Comparison of ENCODE assay signal across 9 mouse cellular contexts in the genomic region with DNA sequence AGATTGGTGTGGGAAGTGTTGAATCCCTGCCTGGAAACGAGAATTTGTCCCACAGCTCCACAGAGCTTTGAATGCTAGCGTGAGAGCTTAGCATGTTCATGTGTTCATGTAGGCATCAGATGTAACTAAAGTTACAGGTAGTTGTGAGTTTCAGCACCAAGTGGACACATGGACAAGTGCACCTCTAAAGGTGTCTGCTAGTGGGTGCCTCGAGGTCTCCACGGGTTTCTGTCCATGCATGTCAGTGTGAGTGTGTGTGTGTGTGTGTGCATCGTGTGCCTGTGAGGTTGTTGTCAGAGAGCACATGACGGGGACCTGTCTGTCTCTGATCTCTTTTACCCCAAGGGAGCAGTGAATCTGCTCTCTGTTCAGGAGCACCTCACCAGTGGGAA. TPM values are rescaled to one million over a fixed set of nuclear protein-coding genes. Genes with fewer than 3 reads are reported as not detected.
DNase-seq lines count a peak whose midpoint lies in the region; ATAC-seq and TF ChIP-seq lines count a peak whose summit lies in the region.
"Had no signal": no experiment of that assay in that cellular context is flagged by ENCODE, and none has a peak within 500 bp of the region (broad histone marks: within the 10 kb centered on the region; RNA-seq: fewer than 3 reads in every experiment).

No protein-coding gene starts in this region.

- no peak for TF ChIP-seq POLR2A in cortical plate, adult 2 months (IDR thresholded peaks at IDR 0.05; ENCODE audit: extremely low read depth, insufficient read depth, low read length)

- ATAC-seq in heart, embryonic 15.5 days (replicated peaks; ENCODE audit: insufficient number of reproducible peaks, insufficient read depth, low FRiP score, low read depth) = no peak
- ATAC-seq in hindbrain, embryonic 14.5 days (ENCODE audit: low FRiP score) = peak; percentile 39
- peak; percentile 51; the same call in 1 of the 2 replicates for ATAC-seq in midbrain, embryonic 13.5 days

- no peaks in the 10 kb centered on the region for H3K9me3 ChIP-seq in heart, embryonic 15.5 days (replicated peaks)
- no peaks in the 10 kb centered on the region for H3K9me3 ChIP-seq in hindbrain, embryonic 14.5 days (ENCODE audit: control insufficient read depth, low read length)
- H3K9me3 ChIP-seq in midbrain, embryonic 13.5 days = no peaks in the 10 kb centered on the region

- peaks cover 12% of the 10 kb centered on the region for H3K4me1 ChIP-seq in heart, embryonic 15.5 days (replicated peaks)
- peaks cover 2% of the 10 kb centered on the region; the same call in 1 of the 2 replicates for H3K4me1 ChIP-seq in cortical plate, adult 2 months (ENCODE audit: control insufficient read depth, insufficient read depth, low read length)
- no peaks in the 10 kb centered on the region for H3K4me1 ChIP-seq in hindbrain, embryonic 14.5 days (replicated peaks; ENCODE audit: control insufficient read depth, insufficient read depth, low read length)
- peaks cover 16% of the 10 kb centered on the region for H3K4me1 ChIP-seq in midbrain, embryonic 13.5 days (replicated peaks)

- 13% methylated on average over 6 of the region's 6 CpGs for WGBS in heart, embryonic 15.5 days
- 11% methylated on average over 6 of the region's 6 CpGs for WGBS in hindbrain, embryonic 14.5 days
- 11% methylated on average over 6 of the region's 6 CpGs for whole genome bisulfite sequencing in midbrain, embryonic 13.5 days

- no peak for TF ChIP-seq CTCF in cortical plate, adult 2 months (IDR thresholded peaks at IDR 0.05; ENCODE audit: extremely low read depth, insufficient read depth, low read length)

- H3K4me2 ChIP-seq in heart, embryonic 15.5 days = peak overlapping the region; percentile 95
- H3K4me2 ChIP-seq in hindbrain, embryonic 14.5 days (replicated peaks) = peak overlapping the region; percentile 69
- H3K4me2 ChIP-seq in midbrain, embryonic 13.5 days (replicated peaks) = peak overlapping the region; percentile 87

- H3K36me3 ChIP-seq in heart, embryonic 15.5 days = no peaks in the 10 kb centered on the region
- H3K36me3 ChIP-seq in hindbrain, embryonic 14.5 days (replicated peaks; ENCODE audit: control insufficient read depth, insufficient read depth) = no peaks in the 10 kb centered on the region
- H3K36me3 ChIP-seq in midbrain, embryonic 13.5 days = no peaks in the 10 kb centered on the region

- no peak for DNase-seq in heart, postnatal 36 days
- no peak for DNase-seq in hindbrain, embryonic 14.5 days (ENCODE audit: low spot score)
- DNase-seq in gastrocnemius, postnatal 4 days (ENCODE audit: low spot score in 2 of 2) = no peak
- DNase-seq in adrenal gland, postnatal 10 days = no peak
- no peak for DNase-seq in ovary, adult 18-20 months (ENCODE audit: low spot score)

- 0 out of 2 replicates have a peak overlapping the region, but pooled peaks have one; percentile 27 for H3K9ac ChIP-seq in heart, embryonic 15.5 days
- H3K9ac ChIP-seq in hindbrain, embryonic 14.5 days = no peak overlapping the region
- H3K9ac ChIP-seq in midbrain, embryonic 13.5 days (replicated peaks) = no peak overlapping the region

- no peak overlapping the region for H3K27ac ChIP-seq in heart, embryonic 15.5 days
- H3K27ac ChIP-seq in cortical plate, adult 2 months (ENCODE audit: insufficient read depth, low read length) = no peak overlapping the region
- no peak overlapping the region for H3K27ac ChIP-seq in hindbrain, embryonic 14.5 days
- H3K27ac ChIP-seq in midbrain, embryonic 13.5 days = no peak overlapping the region

- peak overlapping the region; percentile 64 for H3K4me3 ChIP-seq in heart, embryonic 15.5 days
- H3K4me3 ChIP-seq in cortical plate, adult 2 months (ENCODE audit: insufficient read depth, low read length) = peak overlapping the region; percentile 98
- peak overlapping the region; percentile 57 for H3K4me3 ChIP-seq in hindbrain, embryonic 14.5 days (replicated peaks; ENCODE audit: low read length)
- peak overlapping the region; percentile 69 for H3K4me3 ChIP-seq in midbrain, embryonic 13.5 days (replicated peaks)

- no peaks in the 10 kb centered on the region for H3K27me3 ChIP-seq in heart, embryonic 15.5 days
- H3K27me3 ChIP-seq in hindbrain, embryonic 14.5 days (ENCODE audit: control insufficient read depth, insufficient read depth, low read length) = no peaks in the 10 kb centered on the region
- peaks cover 18% of the 10 kb centered on the region for H3K27me3 ChIP-seq in midbrain, embryonic 13.5 days

- intact Hi-C loops in heart, postnatal 36 days (cut with DNase I) = no loop called here

RNA-seq across cellular contexts. Expression of a gene that starts 0.5 kb away (rescaled TPM):
- 6.2 and 7.0 TPM in 2 replicates for polyA plus RNA-seq in heart, embryonic 15.5 days (2015; fragmentation: Nextera tagmentation; extraction: Ambion mirVana)
- 1 to 10 TPM; 1.0 to 1.6 TPM for total RNA-seq in heart, postnatal 36 days (2021)
- 31.1 and 33.7 TPM in 2 replicates for polyA plus RNA-seq in cortical plate, adult 2 months (2012; rRNA removed)
- 11.4 and 16.0 TPM in 2 replicates for polyA plus RNA-seq in hindbrain, embryonic 14.5 days (2014; fragmentation: Nextera tagmentation; extraction: Ambion mirVana)
- 5.9 and 7.9 TPM in 2 replicates for polyA plus RNA-seq in midbrain, embryonic 13.5 days (2015; fragmentation: Nextera tagmentation; extraction: Ambion mirVana)
- 10 to 100 TPM; 52.7 to 53.0 TPM for total RNA-seq in gastrocnemius, postnatal 4 days (2021)
- 1 to 10 TPM; 6.5 to 6.8 TPM for total RNA-seq in adrenal gland, postnatal 10 days (2021)
- total RNA-seq: neutrophil, adult 5-6 weeks had no signal

RNA-seq across cellular contexts. Expression of a gene that starts 32.7 kb away (rescaled TPM):
- polyA plus RNA-seq in heart, embryonic 15.5 days (2015; fragmentation: Nextera tagmentation; extraction: Ambion mirVana) = 5.8 and 6.2 TPM in 2 replicates
- 1 to 10 TPM; 7.3 to 7.4 TPM for total RNA-seq in heart, postnatal 36 days (2021)
- polyA plus RNA-seq in cortical plate, adult 2 months (2012; rRNA removed) = 38.1 and 41.0 TPM in 2 replicates
- polyA plus RNA-seq in hindbrain, embryonic 14.5 days (2014; fragmentation: Nextera tagmentation; extraction: Ambion mirVana) = 7.1 and 7.6 TPM in 2 replicates
- 11.7 and 11.9 TPM in 2 replicates for polyA plus RNA-seq in midbrain, embryonic 13.5 days (2015; fragmentation: Nextera tagmentation; extraction: Ambion mirVana)
- 10 to 100 TPM; 12.9 to 13.1 TPM for total RNA-seq in gastrocnemius, postnatal 4 days (2021)
- total RNA-seq in adrenal gland, postnatal 10 days (2021) = 10 to 100 TPM; 16.1 to 19.5 TPM

RNA-seq across cellular contexts. Expression of a gene that starts 34.3 kb away (rescaled TPM):
- 62.9 and 73.6 TPM in 2 replicates for polyA plus RNA-seq in heart, embryonic 15.5 days (2015; fragmentation: Nextera tagmentation; extraction: Ambion mirVana)
- total RNA-seq in heart, postnatal 36 days (2021) = 10 to 100 TPM; 34.7 to 36.3 TPM
- 75.7 and 85.8 TPM in 2 replicates for polyA plus RNA-seq in cortical plate, adult 2 months (2012; rRNA removed)
- polyA plus RNA-seq in hindbrain, embryonic 14.5 days (2014; fragmentation: Nextera tagmentation; extraction: Ambion mirVana) = 87.1 and 95.2 TPM in 2 replicates
- polyA plus RNA-seq in midbrain, embryonic 13.5 days (2015; fragmentation: Nextera tagmentation; extraction: Ambion mirVana) = 80.4 and 82.6 TPM in 2 replicates
- total RNA-seq in gastrocnemius, postnatal 4 days (2021) = 10 to 100 TPM; 60.8 to 61.9 TPM
- 10 to 100 TPM; 53.4 to 66.4 TPM for total RNA-seq in adrenal gland, postnatal 10 days (2021)

RNA-seq across cellular contexts. Expression of a gene that starts 46.2 kb away (rescaled TPM):
- polyA plus RNA-seq in heart, embryonic 15.5 days (2015; fragmentation: Nextera tagmentation; extraction: Ambion mirVana) = 11.7 and 14.9 TPM in 2 replicates
- total RNA-seq in heart, postnatal 36 days (2021) = 10 to 100 TPM; 26.9 to 27.6 TPM
- polyA plus RNA-seq in cortical plate, adult 2 months (2012; rRNA removed) = 47.9 and 50.4 TPM in 2 replicates
- 4.8 and 5.5 TPM in 2 replicates for polyA plus RNA-seq in hindbrain, embryonic 14.5 days (2014; fragmentation: Nextera tagmentation; extraction: Ambion mirVana)
- 3.8 and 4.4 TPM in 2 replicates for polyA plus RNA-seq in midbrain, embryonic 13.5 days (2015; fragmentation: Nextera tagmentation; extraction: Ambion mirVana)
- 1 to 10 TPM; 8.0 to 8.4 TPM for total RNA-seq in gastrocnemius, postnatal 4 days (2021)
- total RNA-seq in adrenal gland, postnatal 10 days (2021) = 10 to 100 TPM in 1 of 2 experiments, 1 to 10 TPM in 1; 7.8 to 12.3 TPM
- total RNA-seq: neutrophil, adult 5-6 weeks had no signal
